Mouse (Mus musculus) G1E (cell line): Measurements from ENCODE around the gene Zfp398.

ENCODE experiments used
- CTCF ChIP-seq: IDR thresholded peaks from 2 replicates; pipeline ENCODE4 v1.5.1; 2012; ENCODE audit warnings: low read depth, low read length, inconsistent platforms, mixed read lengths
- GATA1 ChIP-seq: IDR thresholded peaks from 2 replicates; pipeline ENCODE4 v1.6.1; 2012; ENCODE audit warnings: borderline replicate concordance, low read length, inconsistent platforms, mixed read lengths
- POLR2AphosphoS5 ChIP-seq: IDR thresholded peaks from 2 replicates; pipeline ENCODE4 v1.6.1; 2012; ENCODE audit warnings: low read depth, low read length, inconsistent platforms; ENCODE audit not compliant: insufficient replicate concordance

DNA sequence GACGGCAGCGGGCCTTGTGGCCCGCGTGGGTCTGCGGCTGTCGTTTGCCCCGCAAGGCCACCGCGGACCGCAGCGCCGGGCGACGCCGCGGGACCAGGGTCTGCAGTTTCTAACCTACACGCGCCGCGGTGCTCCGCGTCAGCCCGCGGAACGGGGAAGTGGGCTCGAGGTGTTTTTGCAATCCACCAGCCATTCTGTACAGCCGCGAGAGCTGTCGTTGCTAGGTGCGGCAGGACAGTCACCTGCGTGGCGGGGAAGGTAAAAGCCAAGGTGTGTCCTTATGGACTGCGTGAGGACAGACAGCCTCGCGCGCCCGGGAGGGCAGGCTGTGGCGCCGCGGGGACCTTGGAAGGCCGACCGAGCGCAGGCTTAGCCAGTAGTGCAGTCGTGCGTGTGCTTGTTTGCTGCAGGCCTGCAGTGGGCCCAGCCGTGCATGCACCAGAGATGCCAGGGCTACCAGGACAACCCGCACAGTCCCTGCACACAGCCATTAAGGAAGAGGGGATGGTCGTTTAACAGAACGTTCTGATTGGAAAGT, 592 bp downstream of the Zfp398 start:
- TF ChIP-seq CTCF (no peak), GATA1 (no peak), POLR2AphosphoS5 (no peak)
